Mouse (Mus musculus): ENCODE measurements around the gene Nras. TPM values are rescaled to one million over a fixed set of nuclear protein-coding genes. Genes with fewer than 3 reads are reported as not detected.
A peak's percentile ranks its signal among the peaks of the same experiment; 100 is the strongest.

The Nras gene
- polyA plus RNA-seq, 1 experiment from 2014 or later: 111 TPM

DNA sequence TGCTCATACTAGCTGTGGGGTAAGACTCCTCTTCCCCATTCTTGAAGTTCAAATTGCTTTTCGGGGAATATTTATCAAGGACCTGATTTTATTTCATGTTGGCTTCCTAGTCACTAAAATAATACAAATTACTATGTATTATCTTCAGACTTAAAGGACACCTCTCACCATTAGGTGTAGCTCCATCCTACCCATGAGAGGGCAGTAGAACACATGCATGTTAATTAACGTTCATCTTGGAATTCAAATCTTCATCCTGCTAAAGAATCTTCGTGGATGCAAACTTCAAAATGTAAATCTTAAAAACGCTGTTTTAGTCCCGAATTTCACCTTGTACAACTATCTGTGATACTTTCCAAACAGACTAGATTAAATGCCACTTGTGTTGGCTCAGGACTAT is 43.1 kb downstream of the Nras start:
- WGBS: 67% methylated on average over 5 of the region's 5 CpGs
- Histone ChIP-seq H3K27ac (no peak overlapping the region), H3K9ac (no peak overlapping the region), H3K9me3 (no peaks in the 10 kb centered on the region), H3K4me2 (no peak overlapping the region), H3K27me3 (peaks cover 43% of the 10 kb centered on the region), H3K4me3 (no peak overlapping the region), H3K4me1 (replicated peaks) (peaks cover 14% of the 10 kb centered on the region), H3K36me3 (no peaks in the 10 kb centered on the region)
- ATAC-seq (ENCODE audit: low FRiP score): no peak

DNA sequence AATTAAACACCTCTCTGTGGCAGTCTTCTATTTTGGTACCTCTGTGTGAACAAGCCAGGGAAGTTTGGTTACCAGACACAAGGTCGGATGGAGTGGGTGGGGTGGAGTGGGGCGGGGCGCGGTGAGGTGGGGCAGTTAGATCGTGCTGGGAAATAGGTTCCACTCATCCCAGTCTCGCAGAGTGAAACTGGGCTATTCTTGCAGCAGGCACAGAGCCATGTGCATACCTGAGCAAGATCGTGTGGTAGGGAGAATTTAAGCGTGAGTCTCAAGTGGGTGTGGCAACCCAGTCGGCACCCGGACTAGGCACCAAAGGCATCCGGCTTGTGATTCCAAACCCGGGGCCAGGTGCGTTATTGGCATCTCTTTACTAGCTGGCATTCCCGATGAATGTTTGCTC is 43.8 kb downstream of the Nras start:
- Histone ChIP-seq H3K9ac (peak overlapping the region; percentile 77; the same call in 1 of the 2 replicates), H3K36me3 (no peaks in the 10 kb centered on the region), H3K27me3 (peaks cover 43% of the 10 kb centered on the region), H3K4me2 (peak overlapping the region; percentile 93), H3K9me3 (no peaks in the 10 kb centered on the region), H3K27ac (no peak overlapping the region), H3K4me3 (peak overlapping the region; percentile 64), H3K4me1 (replicated peaks) (peaks cover 14% of the 10 kb centered on the region)
- ATAC-seq (ENCODE audit: low FRiP score): 0 out of 2 replicates have a peak, but pooled peaks have one; percentile 29
- WGBS: 3% methylated on average over 14 of the region's 14 CpGs

DNA sequence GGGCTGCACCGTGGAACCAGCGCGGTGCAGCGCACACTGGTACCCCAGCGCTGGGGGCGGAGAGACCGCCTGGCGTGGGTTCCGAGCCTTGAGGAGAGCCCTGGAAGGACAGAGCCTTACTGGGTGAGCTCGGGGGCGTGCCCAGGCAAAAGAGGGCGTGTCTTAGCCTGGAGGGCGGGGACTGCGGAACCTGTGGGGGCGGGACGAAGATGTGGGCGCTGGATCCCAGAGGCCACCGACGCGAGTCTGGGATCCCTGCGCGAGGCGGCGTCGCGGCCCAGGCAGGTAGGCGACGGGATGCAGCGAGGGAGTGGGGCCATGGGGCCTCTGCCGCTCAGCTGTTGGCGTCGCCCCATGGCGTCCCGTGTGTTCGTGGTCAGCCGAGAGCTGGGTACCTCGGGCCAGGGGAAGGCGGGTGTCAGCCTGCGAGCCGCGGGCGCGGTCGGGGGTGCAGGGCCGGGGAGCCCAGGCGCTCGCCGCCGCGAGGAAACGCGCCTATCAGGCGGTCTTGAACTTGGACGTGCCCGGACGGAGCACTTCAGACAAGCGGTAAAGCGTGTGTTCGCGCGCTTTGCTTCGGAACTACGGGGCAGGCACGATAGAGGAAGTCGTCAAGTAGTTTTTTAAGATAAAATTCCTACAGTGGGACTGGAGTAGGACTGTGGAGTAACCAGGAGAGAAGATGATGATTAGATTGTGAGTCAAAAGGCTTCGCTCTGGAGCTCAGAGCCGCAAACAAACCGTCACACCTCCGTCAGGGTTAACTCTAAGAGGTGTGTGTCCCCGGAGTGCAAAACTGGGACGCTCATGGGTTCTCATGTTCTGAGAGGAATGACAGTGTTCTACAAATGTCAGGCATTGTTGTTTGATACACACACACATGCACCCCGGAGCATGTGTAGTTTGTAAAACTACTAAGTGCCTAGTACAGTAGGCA is 44.6 kb downstream of the Nras start, which contains the start of gene Dennd2c:
TSS of gene Dennd2c (plus strand) at position 151 of the 937 bp plus-strand sequence.
- Histone ChIP-seq H3K9ac (peak within 1 kb of the TSS; percentile 77), H3K27ac (no peak within 1 kb of the TSS), H3K4me2 (peak within 1 kb of the TSS; percentile 93), H3K36me3 (no peaks in the 10 kb centered on the region), H3K4me1 (replicated peaks) (peaks cover 14% of the 10 kb centered on the region), H3K4me3 (peak within 1 kb of the TSS; percentile 64), H3K27me3 (peaks cover 43% of the 10 kb centered on the region), H3K9me3 (no peaks in the 10 kb centered on the region)
- peak; percentile 95 for ATAC-seq (ENCODE audit: low FRiP score)
- WGBS: under 1% methylated on average over 61 of the region's 72 CpGs

DNA sequence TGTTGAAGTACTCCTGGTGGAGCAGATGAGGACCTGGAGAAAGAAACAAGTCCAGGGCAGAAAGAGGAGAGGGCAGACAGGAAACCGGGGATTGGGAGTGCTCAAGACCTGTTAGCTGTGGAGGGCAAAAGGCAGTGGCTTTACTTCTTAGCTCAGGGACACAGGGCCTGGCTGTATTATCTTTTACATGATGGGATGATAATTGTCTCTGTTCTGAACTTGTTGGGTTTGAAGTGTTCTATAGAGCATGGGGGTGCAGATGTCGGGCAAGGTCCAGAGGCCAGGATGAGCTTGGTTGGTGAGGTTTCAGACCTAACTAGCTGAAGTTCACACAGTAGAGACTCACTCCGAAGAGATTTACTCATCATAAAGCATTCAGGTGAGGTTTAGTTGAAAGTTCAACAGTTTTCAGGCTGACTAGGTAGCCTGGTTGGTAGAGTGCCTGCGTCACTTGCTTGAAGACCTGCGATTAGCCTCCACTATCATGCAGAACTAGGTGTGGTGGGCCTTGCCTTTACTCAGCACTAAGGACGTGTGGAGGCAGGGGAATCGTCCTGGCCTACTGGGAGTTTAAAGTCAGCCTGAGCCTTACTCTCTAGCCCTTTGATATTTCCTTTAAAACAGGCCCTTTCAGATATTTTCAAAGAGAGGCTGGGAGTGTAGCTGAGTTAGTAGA is 49.6 kb downstream of the Nras start:
- no peak overlapping the region for H3K4me3 ChIP-seq
- H3K36me3 ChIP-seq: no peaks in the 10 kb centered on the region
- 90% methylated on average over 7 of the region's 7 CpGs for WGBS
- H3K27me3 ChIP-seq: peaks cover 28% of the 10 kb centered on the region
- no peaks in the 10 kb centered on the region for H3K9me3 ChIP-seq
- H3K27ac ChIP-seq: no peak overlapping the region
- no peak for ATAC-seq (ENCODE audit: low FRiP score)
- no peak overlapping the region for H3K4me2 ChIP-seq
- no peak overlapping the region for H3K9ac ChIP-seq
- H3K4me1 ChIP-seq (replicated peaks): peaks cover 6% of the 10 kb centered on the region

DNA sequence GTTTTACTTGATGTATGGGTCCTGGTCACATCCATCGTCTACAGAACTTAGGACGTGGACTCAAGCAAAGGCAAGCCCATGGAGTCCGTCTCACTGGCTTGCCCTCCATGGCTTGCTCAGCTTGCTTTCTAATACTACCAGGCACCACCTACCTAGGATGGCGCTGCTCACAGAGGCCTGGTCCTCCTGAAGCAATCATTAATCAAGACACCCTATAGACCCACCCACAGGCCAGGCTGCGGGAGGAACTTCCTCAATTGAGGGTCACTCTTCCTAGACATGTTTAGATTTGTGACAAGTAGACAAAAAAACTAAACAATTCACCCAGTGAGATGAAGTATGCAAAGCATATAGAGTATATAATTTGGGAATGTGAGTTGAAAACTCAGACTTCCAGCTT is 54.1 kb downstream of the Nras start:
- H3K4me3 ChIP-seq: no peak overlapping the region
- H3K4me2 ChIP-seq: no peak overlapping the region
- ATAC-seq (ENCODE audit: low FRiP score): no peak
- WGBS: 82% methylated on average over 5 of the region's 5 CpGs
- H3K27me3 ChIP-seq: peaks cover 4% of the 10 kb centered on the region; the same call in 1 of the 2 replicates
- no peaks in the 10 kb centered on the region for H3K9me3 ChIP-seq
- no peaks in the 10 kb centered on the region for H3K36me3 ChIP-seq
- H3K27ac ChIP-seq: no peak overlapping the region
- H3K9ac ChIP-seq: no peak overlapping the region
- no peaks in the 10 kb centered on the region for H3K4me1 ChIP-seq (replicated peaks)

Other genes starting within 250 kb of the Nras start
- not detected in 2 replicates for gene Sycp1, start 122.2 kb upstream of the Nras start, polyA plus RNA-seq (2015; fragmentation: Nextera tagmentation; extraction: Ambion mirVana)
- gene Nr1h5, start 94.2 kb upstream of the Nras start, polyA plus RNA-seq (2015; fragmentation: Nextera tagmentation; extraction: Ambion mirVana): 0.08 TPM in 1 of 2 replicates, not detected in the other
- gene Sike1, start 62.6 kb upstream of the Nras start, polyA plus RNA-seq (2015; fragmentation: Nextera tagmentation; extraction: Ambion mirVana): 54.3 and 64.6 TPM in 2 replicates
- gene Csde1, start 37.9 kb upstream of the Nras start, polyA plus RNA-seq (2015; fragmentation: Nextera tagmentation; extraction: Ambion mirVana): 448 and 460 TPM in 2 replicates
- gene Ampd1, start 15.7 kb downstream of the Nras start, polyA plus RNA-seq (2015; fragmentation: Nextera tagmentation; extraction: Ambion mirVana): not detected in 2 replicates
- 1.3 and 1.5 TPM in 2 replicates for gene Dennd2c, start 44.3 kb downstream of the Nras start, polyA plus RNA-seq (2015; fragmentation: Nextera tagmentation; extraction: Ambion mirVana)
- gene Bcas2, start 113.4 kb downstream of the Nras start, polyA plus RNA-seq (2015; fragmentation: Nextera tagmentation; extraction: Ambion mirVana): 233 and 236 TPM in 2 replicates
- 35.9 and 39.5 TPM in 2 replicates for gene Trim33, start 221.0 kb downstream of the Nras start, polyA plus RNA-seq (2015; fragmentation: Nextera tagmentation; extraction: Ambion mirVana)

Data from hindbrain, embryonic 13.5 days (tissue).